Mouse (Mus musculus): Measurements from ENCODE around the gene Upk1a. TPM values are rescaled to one million over a fixed set of nuclear protein-coding genes. Genes with fewer than 3 reads are reported as not detected.
A peak's percentile ranks its signal among the peaks of the same experiment; 100 is the strongest.

Upk1a gene
- polyA plus RNA-seq, 1 experiment, result 0.59 TPM

GRCm38 (mm10) chr7:30572969-30573368 is 39.7 kb downstream of the Upk1a start:
- Histone ChIP-seq H3K4me3 (no peak overlapping the region), H3K4me2 (ENCODE audit: low read depth) (no peak overlapping the region), H3K36me3 (ENCODE audit: control insufficient read depth, insufficient read depth) (peaks cover 32% of the 10 kb centered on the region), H3K27me3 (ENCODE audit: control insufficient read depth, insufficient read depth, insufficient read length) (no peaks in the 10 kb centered on the region), H3K79me2 (ENCODE audit: control insufficient read depth, insufficient read depth) (no peaks in the 10 kb centered on the region), H3ac (ENCODE audit: control insufficient read depth, insufficient read length) (no peak overlapping the region)
- TF ChIP-seq MYOD1 (IDR thresholded peaks at IDR 0.05; ENCODE audit: control insufficient read depth in 1 of 3, insufficient read length in 2 of 3, low read depth in 2 of 3) (peak; percentile 68 to 93 (median 87)), CEBPB (IDR thresholded peaks at IDR 0.05; ENCODE audit: insufficient read depth, poor library complexity, severe bottlenecking) (no peak), MYOG (IDR thresholded peaks at IDR 0.05; ENCODE audit: control insufficient read depth in 1 of 3, insufficient read depth in 1 of 3, insufficient read length in 2 of 3, low read depth in 2 of 3) (peak; percentile 14 to 93 (median 61)), POLR2A (IDR thresholded peaks at IDR 0.05; ENCODE audit: insufficient read length, low read depth) (no peak), TCF12 (IDR thresholded peaks at IDR 0.05; ENCODE audit: insufficient read depth, poor library complexity, severe bottlenecking) (peak; percentile 30), POLR2AphosphoS2 (IDR thresholded peaks at IDR 0.05; ENCODE audit: insufficient read length, low read depth) (no peak), MAX (IDR thresholded peaks at IDR 0.05; ENCODE audit: low read depth) (no peak), TCF3 (IDR thresholded peaks at IDR 0.05; ENCODE audit: insufficient read length, low read depth) (peak; percentile 36)

GRCm38 (mm10) chr7:30572389-30572788 is 40.3 kb downstream of the Upk1a start:
- TF ChIP-seq USF1 (IDR thresholded peaks at IDR 0.05; ENCODE audit: low read depth), result no peak
- Histone ChIP-seq H3K27me3 (ENCODE audit: control insufficient read depth, insufficient read depth, insufficient read length) (no peaks in the 10 kb centered on the region), H3K4me2 (ENCODE audit: low read depth) (no peak overlapping the region)

DNA sequence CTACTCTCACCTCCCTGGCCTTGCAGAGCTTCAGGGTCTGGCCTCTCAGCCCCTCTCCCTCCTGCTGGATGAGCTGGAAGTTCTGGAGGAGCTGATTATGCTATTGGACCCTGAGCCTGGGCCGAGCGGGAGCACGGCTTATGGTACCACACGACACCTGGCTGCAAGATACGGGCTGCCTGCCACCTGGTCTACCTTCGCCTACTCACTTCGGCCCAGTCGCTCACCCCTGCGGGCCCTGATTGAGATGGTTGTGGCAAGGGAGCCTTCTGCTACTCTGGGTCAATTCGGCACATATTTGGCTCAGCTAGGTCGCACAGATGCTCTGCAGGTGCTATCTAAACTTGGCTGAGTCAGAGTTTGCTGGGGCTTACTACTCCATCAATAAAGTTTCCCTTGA is 45.1 kb downstream of the Upk1a start:
- H3K36me3 ChIP-seq (ENCODE audit: control insufficient read depth, insufficient read depth), result peaks cover 17% of the 10 kb centered on the region
- H3ac ChIP-seq (ENCODE audit: control insufficient read depth, insufficient read length), result no peak overlapping the region
- H3K79me2 ChIP-seq (ENCODE audit: control insufficient read depth, insufficient read depth), result peaks cover 2% of the 10 kb centered on the region
- H3K27me3 ChIP-seq (ENCODE audit: control insufficient read depth, insufficient read depth, insufficient read length), result no peaks in the 10 kb centered on the region
- H3K4me3 ChIP-seq, result no peak overlapping the region
- no peak overlapping the region for H3K4me2 ChIP-seq (ENCODE audit: low read depth)
- TF ChIP-seq TCF12 (IDR thresholded peaks at IDR 0.05; ENCODE audit: insufficient read depth, poor library complexity, severe bottlenecking) (no peak), E2F4 (IDR thresholded peaks at IDR 0.05; ENCODE audit: insufficient read depth) (no peak), REST (IDR thresholded peaks at IDR 0.05; ENCODE audit: insufficient read depth, insufficient read length) (no peak), SRF (IDR thresholded peaks at IDR 0.05; ENCODE audit: control insufficient read depth, insufficient read length, low read depth) (no peak), USF1 (IDR thresholded peaks at IDR 0.05; ENCODE audit: low read depth) (no peak), MYOD1 (IDR thresholded peaks at IDR 0.05; ENCODE audit: control insufficient read depth in 1 of 3, insufficient read length in 2 of 3, low read depth in 2 of 3) (no peak), TCF3 (IDR thresholded peaks at IDR 0.05; ENCODE audit: insufficient read length, low read depth) (no peak), POLR2A (IDR thresholded peaks at IDR 0.05; ENCODE audit: insufficient read length, low read depth) (peak; percentile 20), CEBPB (IDR thresholded peaks at IDR 0.05; ENCODE audit: insufficient read depth, poor library complexity, severe bottlenecking) (no peak), MYOG (IDR thresholded peaks at IDR 0.05; ENCODE audit: control insufficient read depth in 1 of 3, insufficient read depth in 1 of 3, insufficient read length in 2 of 3, low read depth in 2 of 3) (no peak), POLR2AphosphoS2 (IDR thresholded peaks at IDR 0.05; ENCODE audit: insufficient read length, low read depth) (peak; percentile 76), MAX (IDR thresholded peaks at IDR 0.05; ENCODE audit: low read depth) (no peak)

More at GRCm38 (mm10) chr7:30572389-30572788, 40.3 kb downstream of the Upk1a start:
- Histone ChIP-seq H3K36me3 (ENCODE audit: control insufficient read depth, insufficient read depth) (peaks cover 30% of the 10 kb centered on the region), H3K79me2 (ENCODE audit: control insufficient read depth, insufficient read depth) (no peaks in the 10 kb centered on the region), H3ac (ENCODE audit: control insufficient read depth, insufficient read length) (no peak overlapping the region), H3K4me3 (no peak overlapping the region)

DNA sequence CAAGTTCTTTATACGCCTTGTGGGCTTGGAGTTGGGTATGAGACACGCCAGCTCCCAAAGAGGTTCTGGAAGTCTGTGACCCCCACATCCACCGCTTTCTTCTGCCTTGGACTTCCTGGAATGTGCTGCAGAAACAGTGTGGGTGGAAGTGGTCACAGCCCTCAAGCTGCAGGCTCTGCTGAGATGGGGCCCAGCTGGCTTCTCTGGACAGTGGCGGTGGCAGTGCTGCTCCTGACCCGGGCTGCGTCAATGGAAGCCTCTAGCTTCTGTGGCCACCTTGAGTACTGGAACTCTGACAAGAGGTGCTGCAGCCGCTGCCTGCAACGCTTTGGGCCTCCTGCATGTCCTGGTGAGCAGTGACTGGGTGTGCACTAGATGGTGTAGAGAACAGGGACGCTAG is 46.6 kb downstream of the Upk1a start:
- TF ChIP-seq MYOD1 (IDR thresholded peaks at IDR 0.05; ENCODE audit: control insufficient read depth in 1 of 3, insufficient read length in 2 of 3, low read depth in 2 of 3), result no peak
- H3K79me2 ChIP-seq (ENCODE audit: control insufficient read depth, insufficient read depth), result peaks cover 16% of the 10 kb centered on the region
- H3K4me2 ChIP-seq (ENCODE audit: low read depth), result no peak overlapping the region
- no peak overlapping the region for H3ac ChIP-seq (ENCODE audit: control insufficient read depth, insufficient read length)
- no peaks in the 10 kb centered on the region for H3K27me3 ChIP-seq (ENCODE audit: control insufficient read depth, insufficient read depth, insufficient read length)
- no peak overlapping the region for H3K4me3 ChIP-seq
- peaks cover 9% of the 10 kb centered on the region for H3K36me3 ChIP-seq (ENCODE audit: control insufficient read depth, insufficient read depth)

DNA sequence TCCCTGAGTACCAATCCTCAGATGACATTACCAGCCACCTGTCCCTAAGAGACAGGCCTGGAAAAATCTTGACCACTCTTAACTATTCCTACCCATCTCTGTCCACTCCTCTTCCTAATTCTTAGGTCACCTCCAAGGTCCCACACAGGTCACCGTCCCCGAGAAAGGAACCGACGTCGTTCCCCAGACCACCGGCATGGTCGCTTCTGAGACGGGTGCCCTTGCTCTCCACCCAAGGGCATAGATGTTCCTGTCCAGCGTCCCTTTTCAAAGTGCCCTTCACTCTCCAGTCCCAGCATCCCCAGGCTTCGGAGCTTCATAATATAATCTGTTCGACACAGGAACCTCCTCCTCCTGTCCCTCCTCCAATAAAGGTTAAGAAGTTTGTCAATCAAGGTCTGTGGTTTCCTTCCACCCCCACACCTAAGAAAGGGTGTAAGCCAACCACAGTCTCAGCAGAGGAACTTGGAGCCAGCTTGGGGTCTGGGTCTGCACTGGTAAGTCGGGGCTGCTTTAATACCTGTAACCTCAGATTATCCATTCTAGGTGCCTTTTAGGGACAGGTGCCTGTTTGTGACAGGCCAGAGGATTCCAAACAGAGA is 47.6 kb downstream of the Upk1a start, which contains the start of gene Igflr1:
TSS of gene Igflr1 (plus strand) at position 458 of the 602 bp plus-strand sequence.
- no peak for TF ChIP-seq TCF12 (IDR thresholded peaks at IDR 0.05; ENCODE audit: insufficient read depth, poor library complexity, severe bottlenecking)
- no peak for TF ChIP-seq CEBPB (IDR thresholded peaks at IDR 0.05; ENCODE audit: insufficient read depth, poor library complexity, severe bottlenecking)
- TF ChIP-seq MYOG (IDR thresholded peaks at IDR 0.05; ENCODE audit: control insufficient read depth in 1 of 3, insufficient read depth in 1 of 3, insufficient read length in 2 of 3, low read depth in 2 of 3), result no peak
- no peak for TF ChIP-seq MYOD1 (IDR thresholded peaks at IDR 0.05; ENCODE audit: control insufficient read depth in 1 of 3, insufficient read length in 2 of 3, low read depth in 2 of 3)
- TF ChIP-seq POLR2A (IDR thresholded peaks at IDR 0.05; ENCODE audit: insufficient read length, low read depth), result no peak
- TF ChIP-seq MAX (IDR thresholded peaks at IDR 0.05; ENCODE audit: low read depth), result no peak
- TF ChIP-seq USF1 (IDR thresholded peaks at IDR 0.05; ENCODE audit: low read depth), result no peak
- TF ChIP-seq E2F4 (IDR thresholded peaks at IDR 0.05; ENCODE audit: insufficient read depth), result no peak
- no peak for TF ChIP-seq REST (IDR thresholded peaks at IDR 0.05; ENCODE audit: insufficient read depth, insufficient read length)
- no peak for TF ChIP-seq TCF3 (IDR thresholded peaks at IDR 0.05; ENCODE audit: insufficient read length, low read depth)
- TF ChIP-seq POLR2AphosphoS2 (IDR thresholded peaks at IDR 0.05; ENCODE audit: insufficient read length, low read depth), result no peak
- TF ChIP-seq SRF (IDR thresholded peaks at IDR 0.05; ENCODE audit: control insufficient read depth, insufficient read length, low read depth), result no peak
- H3K36me3 ChIP-seq (ENCODE audit: control insufficient read depth, insufficient read depth), result peaks cover 5% of the 10 kb centered on the region
- no peak within 1 kb of the TSS for H3ac ChIP-seq (ENCODE audit: control insufficient read depth, insufficient read length)
- H3K27me3 ChIP-seq (ENCODE audit: control insufficient read depth, insufficient read depth, insufficient read length), result no peaks in the 10 kb centered on the region
- H3K4me2 ChIP-seq (ENCODE audit: low read depth), result peak within 1 kb of the TSS; percentile 81
- peaks cover 16% of the 10 kb centered on the region for H3K79me2 ChIP-seq (ENCODE audit: control insufficient read depth, insufficient read depth)
- H3K4me3 ChIP-seq, result peak within 1 kb of the TSS; percentile 86

Data from myocyte (in vitro differentiated cells).